ENCODE assay signal across 10 mouse cellular contexts in genomic region chr14:117831731-117832130, GRCm38 (mm10).
DNase-seq lines count a peak whose midpoint lies in the region; ATAC-seq and TF ChIP-seq lines count a peak whose summit lies in the region.
"Had no signal": no experiment of that assay in that cellular context is flagged by ENCODE, and none has a peak within 500 bp of the region (broad histone marks: within the 10 kb centered on the region; RNA-seq: fewer than 3 reads in every experiment).

No protein-coding gene starts in this region.

- CTCF ChIA-PET in Patski (lab: Charles Lee) = interaction anchor here (0.9 kb wide), 1 partner anchor 9 kb away, joined by 4 read pairs; no protein-coding TSS in a partner anchor

- no peak overlapping the region for H3K4me2 ChIP-seq in intestine, postnatal 0 days (replicated peaks; ENCODE audit: low read depth)
- no peak overlapping the region for H3K4me2 ChIP-seq in intestine, embryonic 16.5 days (ENCODE audit: low read depth, low read length)
- no peak overlapping the region for H3K4me2 ChIP-seq in kidney, postnatal 0 days (ENCODE audit: low read length)
- H3K4me2 ChIP-seq: embryonic facial prominence, embryonic 15.5 days; limb, embryonic 13.5 days had no signal

- no peak overlapping the region for H3K9ac ChIP-seq in intestine, postnatal 0 days (ENCODE audit: low read depth, low read length)
- no peak overlapping the region for H3K9ac ChIP-seq in intestine, embryonic 16.5 days (ENCODE audit: low read depth, low read length)
- H3K9ac ChIP-seq in kidney, postnatal 0 days (ENCODE audit: low read depth, low read length) = no peak overlapping the region
- H3K9ac ChIP-seq: embryonic facial prominence, embryonic 15.5 days; limb, embryonic 13.5 days had no signal

- no peak overlapping the region for H3K27ac ChIP-seq in intestine, postnatal 0 days (ENCODE audit: low read depth, low read length)
- no peak overlapping the region for H3K27ac ChIP-seq in intestine, embryonic 16.5 days (ENCODE audit: low read length)
- H3K27ac ChIP-seq in kidney, postnatal 0 days = no peak overlapping the region
- H3K27ac ChIP-seq: embryonic facial prominence, embryonic 15.5 days; limb, embryonic 13.5 days had no signal

- H3K4me1 ChIP-seq in intestine, postnatal 0 days (replicated peaks; ENCODE audit: control insufficient read depth, insufficient read depth, low read length) = no peaks in the 10 kb centered on the region
- H3K4me1 ChIP-seq in intestine, embryonic 16.5 days (ENCODE audit: control insufficient read depth, insufficient read depth, low read length) = no peaks in the 10 kb centered on the region
- H3K4me1 ChIP-seq in kidney, postnatal 0 days (replicated peaks; ENCODE audit: insufficient read depth, low read length) = no peaks in the 10 kb centered on the region
- H3K4me1 ChIP-seq: embryonic facial prominence, embryonic 15.5 days; limb, embryonic 13.5 days had no signal

- DNase-seq in Patski (ENCODE audit: low read depth, low spot score) = no peak
- DNase-seq in embryo, embryonic 9.5 days (ENCODE audit: extremely low spot score) = peak; percentile 24
- DNase-seq in kidney, postnatal 0 days (ENCODE audit: low spot score) = peak; percentile 25
- DNase-seq in gastrocnemius, postnatal 14 days = no peak
- no peak for DNase-seq in thymus, postnatal 36 days

- no peaks in the 10 kb centered on the region for H3K9me3 ChIP-seq in intestine, postnatal 0 days (ENCODE audit: control insufficient read depth)
- H3K9me3 ChIP-seq in intestine, embryonic 16.5 days (ENCODE audit: control insufficient read depth, low read length) = no peaks in the 10 kb centered on the region
- H3K9me3 ChIP-seq in kidney, postnatal 0 days (replicated peaks; ENCODE audit: low read length) = no peaks in the 10 kb centered on the region
- H3K9me3 ChIP-seq: embryonic facial prominence, embryonic 15.5 days; limb, embryonic 13.5 days had no signal

- POLR2A ChIA-PET in Patski (lab: Charles Lee) = no interaction called here

- TF ChIP-seq CTCF in intestine, postnatal 0 days (IDR thresholded peaks at IDR 0.05; ENCODE audit: low read depth) = peak; percentile 63
- peak; percentile 44 for TF ChIP-seq CTCF in Patski (IDR thresholded peaks at IDR 0.05)
- peak; percentile 63 for TF ChIP-seq CTCF in kidney, postnatal 0 days (IDR thresholded peaks at IDR 0.05; ENCODE audit: low read depth)

- H3K4me3 ChIP-seq in intestine, postnatal 0 days (ENCODE audit: low read depth, low read length) = no peak overlapping the region
- H3K4me3 ChIP-seq in intestine, embryonic 16.5 days (ENCODE audit: low read length) = no peak overlapping the region
- no peak overlapping the region for H3K4me3 ChIP-seq in kidney, postnatal 0 days (replicated peaks; ENCODE audit: low read depth, low read length)
- H3K4me3 ChIP-seq: embryonic facial prominence, embryonic 15.5 days; limb, embryonic 13.5 days had no signal

- no peak for ATAC-seq in intestine, postnatal 0 days
- no peak for ATAC-seq in intestine, embryonic 16.5 days
- no peak for ATAC-seq in Patski
- no peak for ATAC-seq in kidney, postnatal 0 days (replicated peaks; ENCODE audit: low FRiP score, low read depth)
- peak; percentile 85 for ATAC-seq in megakaryocyte progenitor cell, adult 5-6 weeks (replicated peaks; ENCODE audit: poor library complexity)

- intact Hi-C loops in gastrocnemius, postnatal 14 days (cut with DNase I; ENCODE audit: low total_unique reads) = no loop called here

- 61% methylated on average over 4 of the region's 4 CpGs for WGBS in intestine, postnatal 0 days
- WGBS in intestine, embryonic 16.5 days = 63% methylated on average over 4 of the region's 4 CpGs
- 60% methylated on average over 4 of the region's 4 CpGs for WGBS in kidney, postnatal 0 days

- no peaks in the 10 kb centered on the region for H3K36me3 ChIP-seq in intestine, postnatal 0 days (ENCODE audit: control insufficient read depth, insufficient read depth)
- H3K36me3 ChIP-seq in intestine, embryonic 16.5 days (ENCODE audit: control insufficient read depth, insufficient read depth, low read length) = no peaks in the 10 kb centered on the region
- H3K36me3 ChIP-seq in kidney, postnatal 0 days (ENCODE audit: insufficient read depth, low read length) = no peaks in the 10 kb centered on the region
- H3K36me3 ChIP-seq: embryonic facial prominence, embryonic 15.5 days; limb, embryonic 13.5 days had no signal

- H3K27me3 ChIP-seq in intestine, postnatal 0 days (replicated peaks; ENCODE audit: control insufficient read depth, insufficient read depth, low read length) = no peaks in the 10 kb centered on the region
- H3K27me3 ChIP-seq in intestine, embryonic 16.5 days (replicated peaks; ENCODE audit: control insufficient read depth, insufficient read depth, low read length) = no peaks in the 10 kb centered on the region
- no peaks in the 10 kb centered on the region for H3K27me3 ChIP-seq in Patski
- no peaks in the 10 kb centered on the region for H3K27me3 ChIP-seq in kidney, postnatal 0 days (ENCODE audit: insufficient read depth, low read length)
- H3K27me3 ChIP-seq: embryonic facial prominence, embryonic 15.5 days; limb, embryonic 13.5 days had no signal

- in situ Hi-C loops in Patski (cut with MboI; ENCODE audit: low pct_unique_long_range_greater_than_20kb) = no loop called here

Comparison
In these comparisons a context has a peak if more than half of its experiments do, and no peak if none do; other contexts are left out.
1. DNase-seq: peak in embryo, embryonic 9.5 days (single experiment) and kidney, postnatal 0 days (single experiment); none in Patski (single experiment), gastrocnemius, postnatal 14 days (single experiment) and thymus, postnatal 36 days (0 of 2).
2. Peak in every context shown above with its lines, with median percentiles within 50 percentile points of each other: CTCF ChIP-seq.